Mouse (Mus musculus) c-Kit-negative CD71-positive TER-119-positive erythroid progenitor cells, embryonic 14.5 days (primary cell): Measurements from ENCODE around the gene Det1.

ENCODE experiments used
- DNase-seq: peaks from one replicate; pipeline ENCODE4 v3.0.0-alpha.2; 2013; ENCODE audit warnings: low read depth, low spot score

The Det1 gene

DNA sequence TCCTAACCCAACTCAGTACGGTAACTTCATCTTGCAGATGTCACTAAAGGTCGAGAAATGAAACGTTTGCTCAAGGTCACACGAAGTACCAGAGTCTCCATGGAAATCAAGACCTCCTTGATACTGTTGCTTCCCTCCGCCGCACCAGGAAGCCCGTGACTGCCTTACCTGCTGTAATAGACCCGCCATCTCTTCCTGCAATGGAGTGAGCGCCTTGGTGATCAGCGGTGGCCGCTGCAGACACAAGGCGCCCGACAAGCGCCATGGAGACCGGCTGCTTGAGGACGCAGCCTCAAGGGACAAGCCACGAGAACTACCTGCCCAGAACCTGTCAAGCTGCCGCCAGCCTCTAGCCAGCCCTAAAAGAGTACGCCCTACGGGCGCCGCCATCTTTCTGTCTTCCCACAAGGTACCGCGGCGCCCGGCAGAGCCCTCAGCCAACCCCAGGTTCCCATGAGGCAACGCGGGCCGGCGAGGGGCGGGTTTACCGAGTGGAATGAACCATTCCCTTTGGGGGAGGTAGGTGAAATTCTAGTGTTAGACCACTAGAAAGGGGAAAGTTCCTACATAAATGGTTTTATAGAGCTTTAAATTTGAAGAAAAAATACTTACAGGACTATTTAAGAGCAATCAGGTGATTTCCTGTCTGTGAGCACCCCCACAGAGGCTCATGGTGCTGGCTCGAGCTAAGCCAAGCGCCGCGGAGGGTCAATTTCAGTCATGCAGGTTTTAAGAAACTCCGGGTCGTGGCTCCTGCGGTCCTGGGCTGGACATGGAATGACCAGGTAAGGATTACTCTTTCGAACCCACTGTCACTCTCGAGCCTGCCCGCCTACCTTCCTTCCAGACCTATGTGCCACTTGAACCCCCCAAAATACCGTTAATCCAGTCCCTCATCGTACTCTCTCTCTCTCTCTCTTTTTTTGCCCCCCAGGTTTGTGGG is 64.2 kb downstream of the Det1 start, which contains the start of the genes Mrps11 and Mrpl46:
TSS of gene Mrps11 (plus strand) at position 481 of the 943 bp plus-strand sequence.
TSS of gene Mrpl46 (minus strand) at position 893 of the 943 bp plus-strand sequence.
- peak; percentile 85 for DNase-seq

GRCm38 (mm10) chr7:78778741-78779140 is 68.3 kb downstream of the Det1 start:
- no peak for DNase-seq
